ENCODE assay signal across 8 mouse cellular contexts in genomic region chr19:46394712-46395108, GRCm38 (mm10). TPM values are rescaled to one million over a fixed set of nuclear protein-coding genes. Genes with fewer than 3 reads are reported as not detected.
DNase-seq lines count a peak whose midpoint lies in the region; ATAC-seq and TF ChIP-seq lines count a peak whose summit lies in the region.

No protein-coding gene starts in this region.

- no peak for DNase-seq in layer of hippocampus, adult 2 months (ENCODE audit: low spot score in 2 of 2)
- no peak for DNase-seq in layer of hippocampus, postnatal 25 days (ENCODE audit: extremely low spot score in 1 of 2, low spot score in 1 of 2)
- DNase-seq in c-Kit-negative CD71-positive TER-119-positive erythroid progenitor cells, embryonic 14.5 days (ENCODE audit: low read depth, low spot score) = peak; percentile 15
- DNase-seq in hindbrain, embryonic 14.5 days (ENCODE audit: low spot score) = no peak
- DNase-seq in layer of hippocampus, adult 9-11 months = no peak
- DNase-seq in gastrocnemius, postnatal 36 days = no peak
- DNase-seq in cerebellum, adult 8-10 months = no peak

- H3K9me3 ChIP-seq in hindbrain, embryonic 14.5 days (ENCODE audit: control insufficient read depth, low read length) = no peaks in the 10 kb centered on the region
- no peaks in the 10 kb centered on the region for H3K9me3 ChIP-seq in midbrain, embryonic 15.5 days

- peak overlapping the region; percentile 99 for H3K4me3 ChIP-seq in layer of hippocampus, adult 2 months
- peak overlapping the region; percentile 85 for H3K4me3 ChIP-seq in hindbrain, embryonic 14.5 days (replicated peaks; ENCODE audit: low read length)
- peak overlapping the region; percentile 76 for H3K4me3 ChIP-seq in midbrain, embryonic 15.5 days

- ATAC-seq in hindbrain, embryonic 14.5 days (ENCODE audit: low FRiP score) = no peak; the same call in 1 of the 2 replicates
- no peak for ATAC-seq in midbrain, embryonic 15.5 days (replicated peaks)

- peak overlapping the region; percentile 49 for H3K9ac ChIP-seq in hindbrain, embryonic 14.5 days
- H3K9ac ChIP-seq in midbrain, embryonic 15.5 days = peak overlapping the region; percentile 56

- intact Hi-C loops in gastrocnemius, postnatal 36 days (cut with DNase I) = no loop called here

- peak overlapping the region; percentile 63 for H3K27ac ChIP-seq in layer of hippocampus, adult 2 months
- no peak overlapping the region for H3K27ac ChIP-seq in hindbrain, embryonic 14.5 days
- H3K27ac ChIP-seq in midbrain, embryonic 15.5 days = no peak overlapping the region

- H3K27me3 ChIP-seq in hindbrain, embryonic 14.5 days (ENCODE audit: control insufficient read depth, insufficient read depth, low read length) = no peaks in the 10 kb centered on the region
- no peaks in the 10 kb centered on the region for H3K27me3 ChIP-seq in midbrain, embryonic 15.5 days (replicated peaks)

- H3K4me2 ChIP-seq in hindbrain, embryonic 14.5 days (replicated peaks) = peak overlapping the region; percentile 73
- H3K4me2 ChIP-seq in midbrain, embryonic 15.5 days = peak overlapping the region; percentile 86

- TF ChIP-seq CTCF in layer of hippocampus, adult 2 months (conservative IDR thresholded peaks at IDR 0.05) = no peak

- 7% methylated on average over 10 of the region's 10 CpGs for WGBS in hindbrain, embryonic 14.5 days
- WGBS in midbrain, embryonic 15.5 days = 5% methylated on average over 10 of the region's 10 CpGs

- 0 out of 2 replicates have a peak, but pooled peaks cover 9% of the 10 kb centered on the region for H3K36me3 ChIP-seq in hindbrain, embryonic 14.5 days (replicated peaks; ENCODE audit: control insufficient read depth, insufficient read depth)
- H3K36me3 ChIP-seq in midbrain, embryonic 15.5 days (replicated peaks) = 0 out of 2 replicates have a peak, but pooled peaks cover 4% of the 10 kb centered on the region

- H3K4me1 ChIP-seq in hindbrain, embryonic 14.5 days (replicated peaks; ENCODE audit: control insufficient read depth, insufficient read depth, low read length) = peaks cover 40% of the 10 kb centered on the region
- peaks cover 52% of the 10 kb centered on the region for H3K4me1 ChIP-seq in midbrain, embryonic 15.5 days

RNA-seq across cellular contexts. Expression of gene Actr1a, which starts 0.8 kb away (rescaled TPM):
- 100 to 1,000 TPM; 179 to 184 TPM for total RNA-seq in layer of hippocampus, adult 2 months (2021)
- 100 to 1,000 TPM; 174 to 194 TPM for total RNA-seq in layer of hippocampus, postnatal 25 days (2021)
- polyA plus RNA-seq in hindbrain, embryonic 14.5 days (2014; fragmentation: Nextera tagmentation; extraction: Ambion mirVana) = 327 and 382 TPM in 2 replicates
- 394 and 399 TPM in 2 replicates for polyA plus RNA-seq in midbrain, embryonic 15.5 days (2015; fragmentation: Nextera tagmentation; extraction: Ambion mirVana)
- total RNA-seq in gastrocnemius, postnatal 36 days (2021) = 10 to 100 TPM; 49.4 to 51.8 TPM

RNA-seq across cellular contexts. Expression of gene Sufu, which starts 2.0 kb away (rescaled TPM):
- 10 to 100 TPM; 20.3 to 23.2 TPM for total RNA-seq in layer of hippocampus, adult 2 months (2021)
- 10 to 100 TPM; 19.4 to 22.1 TPM for total RNA-seq in layer of hippocampus, postnatal 25 days (2021)
- 23.0 and 24.1 TPM in 2 replicates for polyA plus RNA-seq in hindbrain, embryonic 14.5 days (2014; fragmentation: Nextera tagmentation; extraction: Ambion mirVana)
- 24.2 and 24.4 TPM in 2 replicates for polyA plus RNA-seq in midbrain, embryonic 15.5 days (2015; fragmentation: Nextera tagmentation; extraction: Ambion mirVana)
- total RNA-seq in gastrocnemius, postnatal 36 days (2021) = 1 to 10 TPM; 4.6 to 5.1 TPM

RNA-seq across cellular contexts. Expression of gene 2310034G01Rik, which starts 44.6 kb away (rescaled TPM):
- total RNA-seq in layer of hippocampus, adult 2 months (2021) = 1 to 10 TPM; 1.0 to 1.3 TPM
- under 1 TPM; 0.76 to 0.89 TPM for total RNA-seq in layer of hippocampus, postnatal 25 days (2021)
- 2.5 and 2.8 TPM in 2 replicates for polyA plus RNA-seq in hindbrain, embryonic 14.5 days (2014; fragmentation: Nextera tagmentation; extraction: Ambion mirVana)
- polyA plus RNA-seq in midbrain, embryonic 15.5 days (2015; fragmentation: Nextera tagmentation; extraction: Ambion mirVana) = 2.0 and 2.8 TPM in 2 replicates
- total RNA-seq in gastrocnemius, postnatal 36 days (2021) = under 1 TPM; 0.25 to 0.38 TPM

RNA-seq across cellular contexts. Expression of gene Mfsd13a, which starts 53.8 kb away (rescaled TPM):
- total RNA-seq in layer of hippocampus, adult 2 months (2021) = 10 to 100 TPM; 30.2 to 30.5 TPM
- 10 to 100 TPM; 29.9 to 31.4 TPM for total RNA-seq in layer of hippocampus, postnatal 25 days (2021)
- polyA plus RNA-seq in hindbrain, embryonic 14.5 days (2014; fragmentation: Nextera tagmentation; extraction: Ambion mirVana) = 9.9 and 10.0 TPM in 2 replicates
- polyA plus RNA-seq in midbrain, embryonic 15.5 days (2015; fragmentation: Nextera tagmentation; extraction: Ambion mirVana) = 11.1 and 11.7 TPM in 2 replicates
- 1 to 10 TPM in 1 of 2 experiments, under 1 TPM in 1; 0.79 to 1.1 TPM for total RNA-seq in gastrocnemius, postnatal 36 days (2021)

RNA-seq across cellular contexts. Expression of gene Cuedc2, which starts 56.2 kb away (rescaled TPM):
- total RNA-seq in layer of hippocampus, adult 2 months (2021) = 100 to 1,000 TPM; 171 to 178 TPM
- total RNA-seq in layer of hippocampus, postnatal 25 days (2021) = 100 to 1,000 TPM; 164 to 189 TPM
- polyA plus RNA-seq in hindbrain, embryonic 14.5 days (2014; fragmentation: Nextera tagmentation; extraction: Ambion mirVana) = 318 and 321 TPM in 2 replicates
- 340 and 347 TPM in 2 replicates for polyA plus RNA-seq in midbrain, embryonic 15.5 days (2015; fragmentation: Nextera tagmentation; extraction: Ambion mirVana)
- 10 to 100 TPM; 55.9 to 56.4 TPM for total RNA-seq in gastrocnemius, postnatal 36 days (2021)
